In genomic region chr6:31564901-31565391, GRCm38 (mm10) we compare ENCODE assay signal across 8 mouse cellular contexts. TPM values are rescaled to one million over a fixed set of nuclear protein-coding genes. Genes with fewer than 3 reads are reported as not detected.
DNase-seq lines count a peak whose midpoint lies in the region; ATAC-seq and TF ChIP-seq lines count a peak whose summit lies in the region.
"Had no signal": no experiment of that assay in that cellular context is flagged by ENCODE, and none has a peak within 500 bp of the region (broad histone marks: within the 10 kb centered on the region; RNA-seq: fewer than 3 reads in every experiment).

No protein-coding gene starts in this region.

- peak overlapping the region; percentile 27 for H3K9ac ChIP-seq in heart, embryonic 14.5 days (ENCODE audit: low read length)
- H3K9ac ChIP-seq in stomach, embryonic 15.5 days = no peak overlapping the region

- no peaks in the 10 kb centered on the region for H3K9me3 ChIP-seq in heart, embryonic 14.5 days (ENCODE audit: control insufficient read depth, low read length)
- H3K9me3 ChIP-seq in stomach, embryonic 15.5 days = no peaks in the 10 kb centered on the region

- no peaks in the 10 kb centered on the region for H3K36me3 ChIP-seq in thymus, adult 2 months (ENCODE audit: control insufficient read depth, insufficient read depth, low read length)
- H3K36me3 ChIP-seq in heart, embryonic 14.5 days (ENCODE audit: control insufficient read depth, insufficient read depth, low read length) = no peaks in the 10 kb centered on the region
- no peaks in the 10 kb centered on the region for H3K36me3 ChIP-seq in stomach, embryonic 15.5 days

- no peak overlapping the region for H3K4me3 ChIP-seq in thymus, adult 2 months (ENCODE audit: control insufficient read depth, insufficient read depth, low read length)
- peak overlapping the region; percentile 10 to 61 for H3K4me3 ChIP-seq in heart, embryonic 14.5 days (ENCODE audit: control insufficient read depth in 1 of 2, insufficient read depth in 1 of 2, low read depth in 1 of 2, low read length in 2 of 2)
- peak overlapping the region; percentile 7; the same call in 1 of the 2 replicates for H3K4me3 ChIP-seq in stomach, embryonic 15.5 days (replicated peaks)

- ATAC-seq in heart, embryonic 14.5 days (ENCODE audit: insufficient number of reproducible peaks, insufficient read depth, low FRiP score, low read depth) = no peak
- ATAC-seq in stomach, embryonic 15.5 days (ENCODE audit: insufficient read depth, low FRiP score, low read depth) = no peak

- TF ChIP-seq POLR2A in thymus, adult 2 months (IDR thresholded peaks at IDR 0.05; ENCODE audit: control insufficient read depth, extremely low read depth, insufficient read depth, low read length, poor library complexity) = no peak

- DNase-seq in thymus, postnatal 0 days (ENCODE audit: low spot score) = peak; percentile 19
- no peak for DNase-seq in thymus, adult 2 months
- peak; percentile 34 for DNase-seq in liver
- no peak for DNase-seq in left cerebral cortex, adult 11 months (ENCODE audit: low spot score)
- no peak for DNase-seq in gastrocnemius, postnatal 10 days

- no peak for TF ChIP-seq CTCF in thymus, adult 2 months (IDR thresholded peaks at IDR 0.05; ENCODE audit: borderline replicate concordance, control insufficient read depth, extremely low read depth, insufficient read depth, low read length, poor library complexity)

- 12% methylated on average over 17 of the region's 17 CpGs for WGBS in thymus, adult 2 months
- WGBS in heart, embryonic 14.5 days = 6% methylated on average over 17 of the region's 17 CpGs
- 10% methylated on average over 17 of the region's 17 CpGs for WGBS in stomach, embryonic 15.5 days

- H3K4me2 ChIP-seq in heart, embryonic 14.5 days (ENCODE audit: low read length) = peak overlapping the region; percentile 89
- H3K4me2 ChIP-seq in stomach, embryonic 15.5 days = peak overlapping the region; percentile 83

- H3K27me3 ChIP-seq in thymus, adult 2 months (ENCODE audit: control insufficient read depth, insufficient read depth, low read length) = peaks cover 22% of the 10 kb centered on the region
- no peaks in the 10 kb centered on the region for H3K27me3 ChIP-seq in heart, embryonic 14.5 days (ENCODE audit: control insufficient read depth, insufficient read depth, low read length)
- peaks cover 27% of the 10 kb centered on the region; the same call in 1 of the 2 replicates for H3K27me3 ChIP-seq in stomach, embryonic 15.5 days (replicated peaks)

- H3K27ac ChIP-seq in thymus, adult 2 months (ENCODE audit: control insufficient read depth, insufficient read depth, low read length) = no peak overlapping the region
- no peak overlapping the region for H3K27ac ChIP-seq in heart, embryonic 14.5 days (replicated peaks in 1 of 2; ENCODE audit: control insufficient read depth in 1 of 2, insufficient read depth in 1 of 2, low read depth in 2 of 2, low read length in 2 of 2)
- H3K27ac ChIP-seq in stomach, embryonic 15.5 days = no peak overlapping the region
- H3K27ac ChIP-seq: macrophage had no signal

- H3K4me1 ChIP-seq in thymus, adult 2 months (replicated peaks; ENCODE audit: control insufficient read depth, insufficient read depth, low read length) = peaks cover 10% of the 10 kb centered on the region
- peaks cover 7 to 18% of the 10 kb centered on the region in 2 experiments; a peak in 1 of 4 replicates for H3K4me1 ChIP-seq in heart, embryonic 14.5 days (ENCODE audit: control insufficient read depth in 2 of 2, insufficient read depth in 2 of 2, low read length in 2 of 2)
- H3K4me1 ChIP-seq in stomach, embryonic 15.5 days = peaks cover 13% of the 10 kb centered on the region

RNA-seq across cellular contexts. Expression of gene Podxl, which starts 1.2 kb away (rescaled TPM):
- 1.5 and 1.6 TPM in 2 replicates for polyA plus RNA-seq in thymus, postnatal 0 days (2015; fragmentation: Nextera tagmentation; extraction: Ambion mirVana)
- polyA plus RNA-seq in thymus, adult 2 months (2012; rRNA removed) = 6.3 and 6.6 TPM in 2 replicates
- polyA plus RNA-seq in heart, embryonic 14.5 days (2014; fragmentation: Nextera tagmentation; extraction: Ambion mirVana) = 14.6 and 16.3 TPM in 2 replicates
- 26.9 and 27.1 TPM in 2 replicates for polyA plus RNA-seq in stomach, embryonic 15.5 days (2015; fragmentation: Nextera tagmentation; extraction: Ambion mirVana)
- 10 to 100 TPM; 24.2 to 28.3 TPM for total RNA-seq in gastrocnemius, postnatal 10 days (2021)
- polyA plus RNA-seq: macrophage had no signal

Comparison
In these comparisons a context has a peak if more than half of its experiments do, and no peak if none do; other contexts are left out.
1. DNase-seq: peak in thymus, postnatal 0 days (single experiment) and liver (single experiment); none in thymus, adult 2 months (single experiment), left cerebral cortex, adult 11 months (single experiment) and gastrocnemius, postnatal 10 days (single experiment).